Mouse (Mus musculus): ENCODE measurements around the gene Ptpn1.

Gene Ptpn1

DNA sequence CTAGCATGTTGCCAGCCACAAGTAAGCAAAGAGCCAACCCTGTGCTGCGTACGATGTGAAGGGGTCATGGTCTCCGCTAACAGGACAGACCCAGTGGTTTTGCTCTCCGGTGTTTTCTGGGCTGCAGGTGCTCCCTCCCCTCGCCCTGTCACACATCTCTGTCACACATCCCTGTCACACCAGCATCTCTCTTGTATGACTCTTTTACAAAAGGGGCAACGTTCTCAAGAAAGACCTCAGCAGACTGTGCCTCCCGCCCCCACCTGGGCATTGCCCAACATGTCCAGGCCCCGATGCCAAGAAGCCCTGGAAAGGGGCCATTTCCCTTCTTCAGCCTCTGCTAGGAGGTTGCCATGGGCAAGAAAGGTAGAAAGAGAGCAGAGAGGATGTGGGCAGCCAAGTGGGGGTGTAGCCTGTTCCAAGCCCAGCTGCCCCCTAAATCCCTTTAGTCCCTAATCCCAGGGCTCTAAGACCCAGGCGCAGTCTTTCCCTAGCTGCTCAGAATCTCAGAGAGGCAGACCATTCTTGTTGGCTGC lies 10.8 kb upstream of the Ptpn1 start:
- no peak for DNase-seq (ENCODE audit: low read depth, low spot score)

DNA sequence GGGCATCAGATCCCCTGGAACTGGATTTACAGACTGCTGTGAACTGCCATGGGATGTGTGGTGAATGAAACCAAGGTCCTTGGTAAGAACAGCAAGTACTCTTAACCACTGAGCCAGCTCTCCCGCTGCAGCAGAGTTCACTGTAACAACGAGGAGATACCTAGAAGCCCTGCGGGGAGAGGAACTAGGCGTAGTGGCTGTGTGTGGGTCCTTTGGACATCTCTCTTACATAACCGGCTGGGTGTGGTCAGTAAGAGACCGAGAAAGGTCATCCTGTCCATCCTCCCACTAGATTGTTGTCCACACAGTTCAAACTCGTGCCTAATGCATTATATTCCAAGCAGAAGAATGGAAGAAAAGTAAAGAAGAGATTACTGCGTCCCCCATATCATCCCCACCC lies 10.0 kb upstream of the Ptpn1 start:
- DNase-seq (ENCODE audit: low read depth, low spot score) = no peak

DNA sequence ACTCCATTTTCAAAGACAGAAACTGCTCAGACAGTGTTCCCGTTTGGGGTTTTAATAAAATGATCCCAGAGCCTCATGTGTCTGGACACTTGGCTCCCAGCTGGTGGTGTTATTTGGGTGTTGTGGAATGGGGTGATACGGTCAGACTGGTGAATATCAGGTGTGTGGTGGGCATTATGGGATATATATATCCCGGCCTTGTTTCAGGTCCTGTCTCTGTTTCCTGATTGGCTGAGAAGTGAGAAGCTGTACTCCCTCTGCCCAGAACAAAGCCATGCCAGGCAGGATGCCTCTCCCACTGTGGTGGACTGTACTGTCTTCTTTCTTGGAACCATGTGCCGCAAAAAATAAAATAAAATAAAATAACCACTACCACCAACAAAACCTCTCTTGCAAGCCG lies 7.8 kb upstream of the Ptpn1 start:
- DNase-seq (ENCODE audit: low read depth, low spot score) = no peak

DNA sequence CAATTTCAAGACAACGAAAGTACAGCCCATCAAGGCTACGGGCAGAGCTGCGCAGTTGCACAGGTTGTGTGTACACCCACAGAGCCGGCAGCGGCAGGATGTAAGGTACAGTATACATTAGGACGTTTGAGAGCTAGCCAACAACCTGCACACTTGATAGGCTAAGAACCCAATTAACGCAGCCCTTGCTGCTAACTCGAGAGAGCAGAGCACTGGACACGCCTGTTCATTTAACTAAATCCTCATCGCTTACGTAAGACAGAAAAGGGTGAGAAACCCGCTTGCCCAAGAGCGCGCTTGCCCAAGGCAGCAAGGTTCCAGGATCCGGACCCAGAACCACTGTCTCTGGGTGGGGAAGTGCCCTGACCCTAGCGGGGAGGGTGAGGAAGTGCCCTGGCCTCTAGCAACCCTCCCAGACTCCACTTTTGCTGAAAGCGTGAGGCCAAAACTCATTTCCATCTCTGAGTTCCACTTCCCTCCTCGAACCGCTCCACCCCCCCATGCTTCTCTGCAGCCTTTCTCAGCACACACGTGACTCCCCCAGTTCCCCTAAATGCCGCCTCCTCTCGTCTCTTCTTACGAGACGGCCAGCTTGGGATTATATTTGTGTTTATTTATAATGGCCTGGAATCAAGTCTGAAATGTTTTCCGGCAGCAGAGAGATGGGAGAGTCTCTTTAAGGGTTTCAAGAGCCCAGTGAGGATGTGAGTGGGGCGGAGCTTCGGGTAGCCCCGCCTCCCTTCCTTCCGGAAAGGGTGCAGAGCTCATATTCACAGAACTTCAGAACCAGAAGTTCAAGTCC lies 6.9 kb upstream of the Ptpn1 start:
- no peak for DNase-seq (ENCODE audit: low read depth, low spot score)

DNA sequence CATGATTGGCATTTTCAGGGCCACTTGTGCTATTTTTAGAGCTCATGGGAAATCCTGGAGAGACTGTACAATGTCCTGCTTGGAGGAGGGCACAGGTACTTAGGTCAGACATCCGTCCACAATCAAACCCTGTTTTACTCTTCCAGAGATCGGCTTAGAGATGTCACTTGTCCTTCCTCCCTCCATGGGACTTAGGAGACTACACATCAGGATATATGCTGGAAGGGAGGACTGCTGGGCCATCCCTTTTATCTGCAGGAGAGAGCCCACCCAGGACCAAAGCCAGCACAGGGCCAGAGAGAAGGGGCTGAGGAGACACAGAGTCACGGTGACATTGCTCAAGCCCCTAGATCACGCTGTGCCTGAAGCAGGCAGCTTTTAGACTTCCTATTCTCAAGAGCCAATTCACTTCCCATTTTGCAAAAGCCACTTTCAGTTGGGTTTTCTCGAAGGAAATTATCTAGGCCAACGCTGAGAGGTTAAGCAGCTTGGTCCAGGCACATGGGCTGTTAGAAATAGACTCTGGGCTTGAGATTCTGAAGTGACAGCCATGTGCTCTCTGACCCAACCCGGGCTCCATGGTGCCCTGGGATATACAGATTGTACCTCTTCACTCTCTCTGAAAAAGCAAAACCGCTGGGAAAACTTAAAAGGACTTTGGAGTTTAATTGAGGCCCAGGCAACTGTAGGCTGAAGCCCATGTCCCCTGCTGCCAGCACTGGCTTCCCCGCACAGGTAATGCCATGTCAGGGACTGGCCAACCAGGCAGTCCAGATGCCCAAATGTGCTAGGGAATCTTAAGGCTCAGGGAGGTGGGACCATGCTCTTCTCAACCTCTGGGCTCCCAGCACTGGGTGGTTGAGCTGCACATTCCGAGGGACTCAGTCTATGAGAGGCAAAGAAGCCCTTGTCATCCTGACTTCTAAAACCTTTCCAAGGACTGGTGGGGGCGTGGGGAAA lies 5.7 kb upstream of the Ptpn1 start:
- no peak for DNase-seq (ENCODE audit: low read depth, low spot score)

DNA sequence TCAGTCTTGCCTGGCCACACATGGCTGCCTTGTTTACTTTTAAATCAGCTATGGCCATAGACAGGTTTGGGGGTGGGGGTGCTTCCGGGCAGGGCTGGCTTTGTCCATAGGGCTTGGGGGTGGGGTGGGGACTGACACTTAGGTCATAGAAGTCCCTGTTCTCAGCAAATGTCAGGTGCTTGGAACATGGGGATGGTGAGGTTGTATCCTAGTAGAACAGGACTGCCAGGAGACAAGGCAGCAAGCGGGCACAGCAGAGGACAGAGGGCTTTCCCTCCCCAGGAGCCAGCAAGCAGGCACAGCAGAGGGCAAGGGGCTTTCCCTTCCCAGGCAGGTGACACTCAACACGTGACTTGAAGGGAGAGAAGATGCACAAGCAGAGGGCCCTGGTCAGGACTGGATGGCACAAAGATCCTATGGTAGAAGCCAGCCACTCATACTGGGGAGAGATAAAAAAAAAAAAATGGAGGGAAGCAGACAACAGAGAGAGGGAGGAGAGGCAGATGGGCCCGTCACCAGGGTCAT lies 3.8 kb upstream of the Ptpn1 start:
- DNase-seq (ENCODE audit: low read depth, low spot score) = no peak

DNA sequence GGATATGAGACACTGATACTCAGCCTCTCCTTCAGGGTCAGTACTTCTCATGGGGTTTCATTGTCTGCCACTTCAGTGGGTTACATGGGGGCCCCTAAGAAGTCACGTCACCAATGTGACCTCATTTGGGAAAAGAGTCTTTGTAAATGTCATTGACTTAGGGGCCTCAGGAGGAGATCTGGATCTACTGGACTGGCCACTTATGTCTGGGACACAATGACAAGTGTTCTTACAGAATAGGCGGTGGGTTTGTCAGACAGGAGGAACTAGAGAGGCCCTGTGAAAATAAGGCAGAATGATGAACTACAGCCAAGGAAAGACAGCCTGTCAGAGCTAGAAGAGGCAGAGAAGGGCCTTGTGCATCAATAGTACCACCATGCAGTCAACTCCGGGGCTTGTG lies 2.9 kb upstream of the Ptpn1 start:
- no peak for DNase-seq (ENCODE audit: low read depth, low spot score)

DNA sequence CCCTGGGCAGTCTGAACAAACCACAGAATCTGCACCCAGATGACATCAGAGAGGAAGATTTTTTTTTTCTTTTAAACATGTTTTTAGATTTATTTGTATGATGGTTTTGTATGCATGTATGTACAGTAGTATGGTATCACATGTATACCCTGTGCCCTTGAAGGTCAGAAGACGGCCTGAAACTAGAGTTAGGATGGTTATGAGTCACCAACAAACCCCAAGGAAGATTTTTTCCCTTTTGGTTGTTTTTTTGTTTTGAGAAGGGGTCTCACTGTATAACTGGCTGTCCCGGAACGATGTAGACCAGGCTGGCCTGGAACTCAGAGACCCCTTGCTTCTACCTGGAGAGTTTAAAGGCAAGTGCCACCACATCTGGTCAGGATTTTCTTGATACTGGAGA lies 882 bp upstream of the Ptpn1 start:
- DNase-seq (ENCODE audit: low read depth, low spot score) = no peak

DNA sequence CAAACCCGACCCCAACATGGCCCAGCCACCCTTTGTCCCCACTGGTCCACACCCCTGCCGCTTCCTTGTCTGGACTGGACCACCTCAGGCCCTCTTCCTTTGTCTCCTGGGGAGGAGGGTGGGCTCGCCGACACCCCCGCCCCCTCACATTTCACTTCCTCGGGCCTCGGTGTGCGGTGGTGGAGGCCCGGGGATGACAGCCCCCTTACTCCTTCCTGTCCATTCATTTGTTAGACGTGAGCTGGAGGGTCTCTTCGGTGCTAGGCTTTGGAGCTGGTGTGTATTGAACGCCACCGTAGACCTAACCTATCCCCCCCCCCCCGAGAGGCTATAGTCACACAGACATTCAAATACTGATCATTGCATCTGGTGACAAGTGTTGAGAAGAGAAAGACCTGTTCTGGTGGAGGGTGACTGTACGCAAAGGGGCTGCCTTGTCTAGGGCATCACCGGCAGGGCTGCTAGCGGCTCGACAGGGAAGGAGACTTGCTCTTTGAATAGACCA lies 922 bp downstream of the Ptpn1 start:
- no peak for DNase-seq (ENCODE audit: low read depth, low spot score)

DNA sequence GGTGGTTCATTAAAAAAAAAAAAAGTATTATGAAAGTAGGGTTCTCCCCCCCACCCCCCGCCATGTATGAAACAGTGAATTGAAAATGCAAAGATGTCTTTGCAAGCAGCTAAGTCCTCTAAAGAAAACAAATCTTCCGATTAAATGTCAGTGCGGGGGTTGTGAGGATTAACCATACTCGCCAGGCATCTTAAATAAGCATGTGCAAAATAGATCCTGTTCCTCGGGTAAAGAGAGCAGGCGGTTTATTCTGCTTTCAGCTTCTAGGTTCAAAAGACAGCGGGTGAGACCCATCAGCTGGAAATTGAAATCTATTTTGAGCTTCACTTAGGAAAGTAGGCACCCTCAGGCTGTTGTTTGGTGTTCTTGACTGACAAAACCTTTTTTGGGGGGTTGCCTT lies 1.5 kb downstream of the Ptpn1 start:
- no peak for DNase-seq (ENCODE audit: low read depth, low spot score)

DNA sequence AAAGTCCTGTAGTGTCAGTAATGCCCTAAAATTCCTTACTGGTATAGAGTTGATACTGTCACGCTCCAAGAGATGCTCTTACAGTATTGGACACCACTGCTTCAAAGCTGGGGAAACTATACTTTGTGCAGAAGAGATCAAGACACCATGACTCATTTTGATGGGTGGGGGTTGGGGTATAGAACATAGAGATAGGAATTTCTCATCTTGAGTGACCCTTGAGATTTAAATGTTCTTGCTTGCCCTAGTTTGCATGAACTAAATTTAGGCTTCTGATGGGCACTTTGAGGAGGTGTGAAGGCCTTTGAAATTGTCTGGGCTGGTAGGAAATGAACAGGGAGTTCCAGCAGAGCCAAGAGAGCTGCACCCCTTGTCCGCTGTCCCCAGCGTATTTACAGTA lies 4.1 kb downstream of the Ptpn1 start:
- no peak for DNase-seq (ENCODE audit: low read depth, low spot score)

DNA sequence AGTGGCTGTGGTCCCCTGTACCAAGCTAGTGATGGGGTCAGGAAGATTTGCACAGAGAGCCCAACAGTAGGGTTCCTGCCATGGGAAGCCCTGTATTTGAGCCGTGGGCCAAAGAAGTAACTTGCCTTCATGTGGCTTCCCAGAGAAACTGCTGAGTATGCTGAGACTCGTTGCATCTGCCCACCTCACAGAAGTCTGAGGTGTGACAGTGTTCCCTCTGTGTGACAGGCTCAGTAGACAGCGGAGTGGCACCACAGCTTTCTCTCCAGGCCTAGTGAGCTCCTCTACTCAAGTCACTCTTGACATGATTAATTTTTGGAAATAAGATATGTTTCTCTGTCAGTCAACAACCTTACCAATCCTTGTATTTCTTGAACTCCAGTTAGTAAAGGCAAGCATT lies 6.9 kb downstream of the Ptpn1 start:
- no peak for DNase-seq (ENCODE audit: low read depth, low spot score)

DNA sequence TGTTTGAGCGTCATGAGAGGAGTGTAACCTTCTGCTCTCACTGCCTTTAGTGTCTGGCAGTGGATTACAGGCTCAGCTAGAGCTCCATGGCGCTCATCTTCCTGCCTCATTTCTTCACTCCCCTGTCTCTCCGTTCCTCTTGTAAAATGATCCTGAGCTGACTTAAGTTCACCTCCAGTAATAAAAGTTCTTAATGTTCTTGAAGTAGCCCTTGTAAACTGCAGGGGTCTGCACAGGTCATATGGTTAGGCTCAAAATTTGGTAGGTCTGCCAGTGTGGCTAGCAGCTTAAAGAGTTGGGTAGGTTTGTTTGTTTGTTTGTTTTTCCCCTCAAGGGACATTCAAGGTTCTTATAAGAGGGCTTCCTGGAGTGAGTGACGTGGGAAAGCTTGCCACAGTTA lies 7.3 kb downstream of the Ptpn1 start:
- DNase-seq (ENCODE audit: low read depth, low spot score) = no peak

DNA sequence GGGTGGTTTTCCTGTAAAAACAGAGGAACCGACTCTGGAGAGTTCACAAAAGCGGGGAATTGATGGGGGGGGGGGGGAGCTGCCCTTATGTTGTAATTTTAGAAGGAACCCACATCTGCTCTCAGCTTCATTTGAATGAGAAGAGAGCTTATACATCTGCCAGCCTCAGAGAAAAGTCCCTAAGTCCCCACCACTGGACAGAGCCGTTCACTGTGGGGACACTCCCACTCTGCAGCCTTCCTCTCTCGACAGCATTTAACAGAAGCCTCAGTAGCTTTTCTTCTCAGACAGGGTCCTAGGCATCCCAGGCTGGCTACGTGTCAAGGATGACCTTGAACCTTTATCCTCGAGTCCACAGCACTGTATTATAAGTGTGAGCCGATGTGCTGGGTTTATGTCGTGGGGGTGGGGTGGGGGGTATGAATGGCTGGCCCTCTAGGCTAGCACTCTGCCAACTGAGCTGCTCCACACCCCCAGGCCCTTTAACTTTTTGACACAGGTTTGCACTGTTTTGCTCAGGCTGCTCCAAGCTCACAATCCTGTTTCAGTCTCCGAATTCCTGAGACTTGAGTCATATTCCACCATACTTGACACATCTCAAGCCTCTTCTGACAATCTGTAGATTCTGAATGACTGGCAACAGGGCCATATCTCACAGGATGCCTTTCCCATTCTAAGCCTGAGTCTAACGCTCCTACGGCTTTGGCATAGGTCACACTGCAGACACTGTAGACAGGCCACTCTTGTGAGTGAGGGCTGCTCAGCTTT lies 8.0 kb downstream of the Ptpn1 start:
- peak; percentile 87 for DNase-seq (ENCODE audit: low read depth, low spot score)

DNA sequence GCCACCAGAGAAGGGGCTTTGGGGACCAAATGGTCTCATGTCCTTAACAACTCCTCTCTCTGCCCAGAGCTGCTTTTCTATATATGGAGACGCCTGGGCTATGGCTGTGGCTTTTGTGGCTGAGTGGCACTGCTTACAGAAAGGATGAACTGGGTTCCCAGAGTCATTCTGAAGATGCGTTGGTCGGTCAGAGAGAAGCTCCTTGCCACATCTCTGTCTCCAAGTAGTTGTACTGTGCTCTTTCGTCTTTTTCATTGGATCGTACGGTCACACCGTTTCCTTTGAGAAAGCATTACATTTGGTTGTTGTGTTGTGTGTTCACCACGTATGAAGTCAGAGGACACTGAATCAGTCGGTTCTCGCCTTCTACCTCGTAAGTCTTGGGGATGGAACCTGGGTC lies 8.8 kb downstream of the Ptpn1 start:
- DNase-seq (ENCODE audit: low read depth, low spot score) = no peak

DNA sequence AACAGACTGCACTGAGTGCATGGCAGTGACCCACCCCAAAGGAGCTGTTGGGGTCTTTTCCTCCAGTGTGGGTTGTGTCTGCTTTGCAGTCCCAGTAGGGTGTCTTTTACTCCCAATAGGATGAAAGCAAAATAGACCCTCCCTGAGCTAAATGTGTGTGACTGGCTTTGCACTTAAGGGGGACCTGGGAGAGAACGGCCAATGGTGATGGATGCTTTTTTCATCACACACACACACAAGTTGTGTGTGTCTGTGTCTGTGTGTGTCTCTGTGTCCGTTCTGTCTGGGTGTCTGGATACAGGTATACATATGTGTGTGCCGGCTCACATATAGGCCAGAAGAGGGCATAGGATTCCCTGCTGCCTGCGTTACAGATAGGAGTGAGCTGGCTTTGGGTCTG lies 9.5 kb downstream of the Ptpn1 start:
- no peak for DNase-seq (ENCODE audit: low read depth, low spot score)

DNA sequence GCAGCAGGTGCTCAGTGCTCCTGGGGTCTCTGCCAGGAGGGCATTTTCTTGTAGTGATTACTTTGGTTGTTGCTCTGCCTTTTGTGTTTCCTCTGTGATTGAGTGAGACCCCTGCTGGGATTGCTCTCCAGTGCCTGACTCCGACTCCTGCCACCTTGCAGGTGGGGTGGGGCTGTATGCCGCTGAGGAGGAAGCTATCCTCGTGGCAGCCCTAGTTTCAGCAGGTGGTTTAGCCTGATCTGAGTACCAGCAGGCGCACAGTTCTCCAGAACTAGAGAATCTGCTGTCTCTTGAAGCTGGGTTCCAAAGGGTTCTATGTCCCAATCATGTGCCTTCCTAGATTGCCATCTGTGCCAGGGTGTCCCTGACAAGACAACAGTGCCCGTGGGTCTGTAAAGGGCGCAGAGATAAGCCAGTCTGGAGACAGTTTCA lies 9.9 kb downstream of the Ptpn1 start:
- no peak for DNase-seq (ENCODE audit: low read depth, low spot score)

DNA sequence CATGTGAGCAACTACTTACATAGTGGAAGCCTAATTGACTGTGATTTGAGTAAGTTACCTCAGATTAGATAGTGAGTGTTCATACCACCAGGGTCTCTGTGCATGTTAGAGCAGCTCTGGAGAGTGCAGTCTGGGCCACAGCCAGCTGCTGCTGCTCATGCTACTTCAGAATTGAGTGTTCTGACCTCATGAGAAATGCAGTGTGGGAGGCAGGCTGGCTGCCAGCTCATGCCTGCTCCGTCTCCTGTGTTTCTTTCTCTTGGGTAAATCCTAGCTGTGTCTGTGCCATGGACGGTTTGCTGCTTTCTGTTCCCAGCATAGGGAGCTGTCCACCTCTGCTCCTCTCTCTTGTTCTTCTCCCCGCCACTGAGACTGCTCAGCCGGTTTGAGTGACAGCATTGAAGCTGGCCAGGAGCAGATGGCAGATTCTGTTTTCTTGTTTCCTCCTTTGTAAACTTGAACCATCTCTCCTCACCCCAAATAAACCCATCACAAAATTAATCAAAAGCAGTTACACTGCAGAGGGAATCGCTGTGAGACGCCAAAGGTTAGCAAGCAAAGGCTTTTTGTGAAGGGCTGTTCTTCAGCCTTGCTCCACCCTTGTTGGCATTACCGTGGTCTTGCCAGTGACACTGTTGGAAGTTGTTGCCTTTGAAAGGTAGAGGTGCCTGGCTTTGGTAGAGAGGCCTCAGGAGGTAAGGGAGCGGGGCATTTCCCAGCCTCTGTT lies 10.5 kb downstream of the Ptpn1 start:
- peak; percentile 92 for DNase-seq (ENCODE audit: low read depth, low spot score)

DNA sequence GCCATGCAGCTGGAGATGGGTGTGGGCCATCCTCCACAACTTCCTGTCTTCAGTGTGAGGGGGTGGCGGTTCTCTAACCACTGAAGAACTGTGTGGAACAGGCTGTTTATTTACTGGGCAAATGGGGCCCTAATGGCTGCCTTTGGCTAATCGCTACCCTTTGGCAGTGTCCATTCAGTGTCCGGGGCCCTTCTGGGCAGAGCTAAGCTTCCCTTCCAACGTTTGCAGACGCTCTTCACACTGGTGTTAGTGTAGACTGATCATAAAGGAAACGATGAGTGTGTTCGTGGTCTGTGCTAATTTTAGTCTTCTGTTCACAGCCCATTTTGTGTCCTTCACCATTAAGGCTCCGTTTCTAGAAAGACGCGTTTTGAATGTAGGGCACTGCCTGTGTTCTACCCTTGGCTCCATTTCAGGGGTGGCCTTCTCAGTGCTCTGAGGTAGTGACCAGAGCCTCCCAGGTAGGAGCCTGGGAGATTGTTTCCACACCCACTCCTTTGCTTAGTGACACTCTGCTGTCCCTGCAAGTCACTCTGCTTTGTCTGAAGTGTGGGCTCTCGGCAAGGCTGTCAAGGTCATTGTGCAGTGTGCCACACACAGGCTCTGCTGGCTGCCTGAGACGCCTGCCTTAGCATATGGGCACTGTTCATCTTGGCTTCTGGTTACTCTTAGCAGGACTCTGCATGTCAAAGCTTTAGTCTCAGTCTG lies 11.2 kb downstream of the Ptpn1 start:
- no peak for DNase-seq (ENCODE audit: low read depth, low spot score)

DNA sequence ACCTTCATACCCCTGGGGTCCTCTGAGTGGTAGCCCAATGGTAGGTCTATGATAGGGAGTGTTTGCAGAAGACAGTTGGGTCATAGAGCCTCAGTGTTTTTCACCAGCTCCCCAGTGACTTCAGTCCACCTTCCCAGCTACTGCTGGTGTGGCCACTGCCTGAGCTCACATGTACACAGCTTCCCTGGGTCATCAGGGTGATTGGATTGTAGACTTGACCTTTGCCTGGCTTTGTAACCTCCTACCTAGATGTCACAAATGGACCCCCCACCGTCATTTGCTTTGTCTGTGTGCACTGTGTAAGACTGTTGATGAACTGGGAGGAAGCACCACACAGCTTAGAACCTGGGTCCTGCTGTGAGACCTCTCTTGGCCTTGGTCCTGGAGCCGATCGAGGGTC lies 12.3 kb downstream of the Ptpn1 start:
- DNase-seq (ENCODE audit: low read depth, low spot score) = no peak

Measured in 3T3-L1 (cell line).